In the genomic region with DNA sequence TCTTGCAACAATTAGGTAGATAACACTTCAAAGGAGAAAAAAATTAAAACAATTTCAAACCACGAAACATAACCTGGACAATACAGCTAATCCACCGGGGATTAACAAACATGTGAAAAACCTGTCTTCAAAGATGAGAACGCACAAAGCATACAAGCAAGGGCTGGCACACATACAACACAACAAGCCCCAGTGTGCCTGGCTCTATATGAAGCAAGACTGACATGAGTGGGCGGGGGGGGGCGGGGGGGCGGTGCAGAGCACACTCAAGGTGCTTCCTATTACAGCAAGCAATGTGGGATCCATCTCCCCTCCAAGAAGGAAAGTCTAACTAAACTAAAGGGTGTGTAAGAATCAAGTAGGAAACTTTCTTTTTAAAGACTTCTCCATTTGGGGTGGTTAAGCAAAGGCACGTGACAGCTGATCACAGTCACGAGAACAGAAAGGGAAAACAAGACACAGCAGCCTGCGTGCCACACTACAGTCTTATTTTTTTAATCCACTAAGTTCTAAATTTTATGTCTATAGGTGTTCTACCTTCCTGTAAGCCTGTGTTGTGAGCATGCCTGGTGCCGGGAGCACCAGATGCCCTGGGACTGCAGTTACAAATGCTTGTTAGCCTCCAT, we compare ENCODE assay signal across 9 mouse cellular contexts. TPM values are rescaled to one million over a fixed set of nuclear protein-coding genes. Genes with fewer than 3 reads are reported as not detected.
A peak's percentile ranks its signal among the peaks of the same experiment; 100 is the strongest.
DNase-seq lines count a peak whose midpoint lies in the region; ATAC-seq and TF ChIP-seq lines count a peak whose summit lies in the region.
"Had no signal": no experiment of that assay in that cellular context is flagged by ENCODE, and none has a peak within 500 bp of the region (broad histone marks: within the 10 kb centered on the region; RNA-seq: fewer than 3 reads in every experiment).

No protein-coding gene starts in this region.

- TF ChIP-seq CTCF in gastrocnemius, adult 2 months (IDR thresholded peaks at IDR 0.05) = no peak
- no peak for TF ChIP-seq CTCF in E14TG2a.4 (conservative IDR thresholded peaks at IDR 0.05; ENCODE audit: low read length)
- TF ChIP-seq CTCF in lung, postnatal 0 days (IDR thresholded peaks at IDR 0.05) = no peak

- H3K27me3 ChIP-seq in E14TG2a.4 (ENCODE audit: insufficient read depth, low read length) = no peaks in the 10 kb centered on the region
- no peaks in the 10 kb centered on the region for H3K27me3 ChIP-seq in lung, postnatal 0 days (replicated peaks; ENCODE audit: insufficient read depth, low read length)

- intact Hi-C loops in gastrocnemius, adult 2 months (cut with DNase I) = no loop called here
- intact Hi-C loops in left cerebral cortex, postnatal 4 days (cut with DNase I) = no loop called here

- no peak overlapping the region for H3K9ac ChIP-seq in lung, postnatal 0 days (replicated peaks; ENCODE audit: low read depth)

- peak overlapping the region; percentile 31 for H3K4me3 ChIP-seq in gastrocnemius, adult 2 months
- H3K4me3 ChIP-seq in E14TG2a.4 (replicated peaks; ENCODE audit: low read length) = 0 out of 2 replicates have a peak overlapping the region, but pooled peaks have one; percentile 26
- no peak overlapping the region for H3K4me3 ChIP-seq in lung, postnatal 0 days (ENCODE audit: low read depth, low read length)

- ATAC-seq in hematopoietic stem cell, adult 5-6 weeks (replicated peaks in 1 of 2; ENCODE audit: insufficient read depth in 1 of 2, low FRiP score in 2 of 2, low TSS enrichment in 1 of 2, low read depth in 1 of 2, poor library complexity in 2 of 2, severe bottlenecking in 2 of 2) = peak; percentile 85 to 86
- ATAC-seq in lung, postnatal 0 days = peak; percentile 25; the same call in 1 of the 2 replicates

- H3K4me2 ChIP-seq in lung, postnatal 0 days (replicated peaks; ENCODE audit: low read depth, low read length) = peak overlapping the region; percentile 32

- H3K4me1 ChIP-seq in E14TG2a.4 (replicated peaks; ENCODE audit: low read depth, low read length) = peaks cover 38% of the 10 kb centered on the region
- peaks cover 16% of the 10 kb centered on the region; the same call in 1 of the 2 replicates for H3K4me1 ChIP-seq in lung, postnatal 0 days (ENCODE audit: insufficient read depth, low read depth, low read length)

- 44% methylated on average over 10 of the region's 10 CpGs for WGBS in lung, postnatal 0 days

- DNase-seq in gastrocnemius, adult 2 months = no peak
- no peak for DNase-seq in gastrocnemius, postnatal 25 days
- DNase-seq in lung, postnatal 0 days (ENCODE audit: low spot score) = peak; percentile 66
- no peak for DNase-seq in ovary, postnatal 14 days (ENCODE audit: low spot score)
- no peak for DNase-seq in left cerebral cortex, postnatal 4 days
- DNase-seq in layer of hippocampus, adult 8-10 months (ENCODE audit: low spot score in 2 of 2) = no peak
- DNase-seq: cerebellum, postnatal 14 days had no signal

- peaks cover 38% of the 10 kb centered on the region for H3K36me3 ChIP-seq in E14TG2a.4 (ENCODE audit: insufficient read depth, low read length)
- no peaks in the 10 kb centered on the region; the same call in 1 of the 2 replicates for H3K36me3 ChIP-seq in lung, postnatal 0 days (ENCODE audit: insufficient read depth, low read length)

- no peaks in the 10 kb centered on the region for H3K9me3 ChIP-seq in E14TG2a.4 (ENCODE audit: low read length)
- no peaks in the 10 kb centered on the region for H3K9me3 ChIP-seq in lung, postnatal 0 days (ENCODE audit: low read length)

- TF ChIP-seq EP300 in lung, postnatal 0 days (IDR thresholded peaks at IDR 0.05) = no peak

- H3K27ac ChIP-seq in gastrocnemius, adult 2 months = peak overlapping the region; percentile 75
- H3K27ac ChIP-seq in lung, postnatal 0 days (ENCODE audit: low read length) = peak overlapping the region; percentile 74

RNA-seq across cellular contexts. Expression of gene Slc23a2, which starts 42.3 kb away (rescaled TPM):
- total RNA-seq in gastrocnemius, adult 2 months (2021) = 10 to 100 TPM in 1 of 2 experiments, 1 to 10 TPM in 1; 7.7 to 10.8 TPM
- 1 to 10 TPM; 6.7 to 7.5 TPM for total RNA-seq in gastrocnemius, postnatal 25 days (2021)
- total RNA-seq in hematopoietic stem cell, adult 5-6 weeks (2017) = 35.5 and 53.3 TPM in 2 replicates
- polyA plus RNA-seq in lung, postnatal 0 days (2015; fragmentation: Nextera tagmentation; extraction: Ambion mirVana) = 26.6 and 35.8 TPM in 2 replicates
- 10 to 100 TPM; 75.9 to 79.6 TPM for total RNA-seq in left cerebral cortex, postnatal 4 days (2021)
- total RNA-seq in layer of hippocampus, adult 8-10 months (2022) = 100 to 1,000 TPM; 107 to 125 (median 113) TPM
